Mouse (Mus musculus) gastrocnemius, adult 18-20 months (tissue): ENCODE measurements around the gene Abca1. TPM values are rescaled to one million over a fixed set of nuclear protein-coding genes. Genes with fewer than 3 reads are reported as not detected.

Experiments
- DNase-seq: peaks from one replicate; pipeline ENCODE4 v3.0.0; 2021; ENCODE audit warnings: low spot score
- total RNA-seq, 2 experiments: library from RNA; stranded (reverse); gene quantifications; 2 replicates each; pipeline ENCODE4 v1.2.3; 2021

Gene Abca1
- total RNA-seq, 2 experiments from 2014 or later, result 7.1 to 7.4 TPM

DNA sequence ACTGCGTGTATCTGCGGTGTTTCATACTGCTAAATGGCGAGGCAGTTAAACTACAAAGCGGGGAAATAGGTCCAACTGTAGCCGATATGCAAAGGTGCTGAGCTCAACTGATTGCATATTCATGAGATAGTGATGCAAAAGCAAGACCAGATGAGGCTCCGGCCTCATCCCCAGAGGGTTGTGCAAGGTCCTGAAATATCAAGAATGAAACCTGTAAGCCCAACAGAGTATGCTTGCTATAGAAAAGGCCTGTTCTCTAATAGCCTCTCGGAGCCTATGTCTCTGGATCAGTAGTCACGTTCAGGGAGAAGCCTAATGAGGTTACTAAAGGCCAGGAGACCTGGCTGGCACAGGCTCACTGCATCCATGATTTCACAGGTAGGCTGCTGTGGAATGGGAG, 9.2 kb downstream of the Abca1 start:
- DNase-seq, result no peak

GRCm38 (mm10) chr4:53149644-53150043, 10.1 kb downstream of the Abca1 start:
- no peak for DNase-seq

GRCm38 (mm10) chr4:53148817-53149216, 10.9 kb downstream of the Abca1 start:
- DNase-seq, result no peak

GRCm38 (mm10) chr4:53147454-53147853, 12.2 kb downstream of the Abca1 start:
- DNase-seq, result peak; percentile 40

DNA sequence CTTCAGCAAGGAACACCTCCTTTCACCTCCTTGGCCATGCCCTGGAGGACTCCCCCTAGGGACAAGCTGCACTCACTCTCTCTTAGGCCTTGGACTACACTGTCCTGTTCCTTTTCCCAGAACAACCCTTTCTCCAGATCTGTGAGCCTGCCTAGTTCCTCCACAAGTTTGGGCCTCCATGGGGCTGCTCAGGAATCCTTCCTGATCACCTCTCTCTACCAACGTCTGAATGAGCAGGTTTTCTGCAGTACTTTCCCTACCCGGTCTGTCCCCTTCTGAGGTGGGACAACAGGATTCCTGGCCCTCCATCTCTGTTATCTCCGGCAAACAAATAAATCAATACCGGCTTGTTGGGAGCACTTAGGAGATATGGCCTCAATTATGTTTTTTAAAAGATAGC, 12.6 kb downstream of the Abca1 start:
- no peak for DNase-seq

GRCm38 (mm10) chr4:53146227-53146949, 13.3 kb downstream of the Abca1 start:
- no peak for DNase-seq

DNA sequence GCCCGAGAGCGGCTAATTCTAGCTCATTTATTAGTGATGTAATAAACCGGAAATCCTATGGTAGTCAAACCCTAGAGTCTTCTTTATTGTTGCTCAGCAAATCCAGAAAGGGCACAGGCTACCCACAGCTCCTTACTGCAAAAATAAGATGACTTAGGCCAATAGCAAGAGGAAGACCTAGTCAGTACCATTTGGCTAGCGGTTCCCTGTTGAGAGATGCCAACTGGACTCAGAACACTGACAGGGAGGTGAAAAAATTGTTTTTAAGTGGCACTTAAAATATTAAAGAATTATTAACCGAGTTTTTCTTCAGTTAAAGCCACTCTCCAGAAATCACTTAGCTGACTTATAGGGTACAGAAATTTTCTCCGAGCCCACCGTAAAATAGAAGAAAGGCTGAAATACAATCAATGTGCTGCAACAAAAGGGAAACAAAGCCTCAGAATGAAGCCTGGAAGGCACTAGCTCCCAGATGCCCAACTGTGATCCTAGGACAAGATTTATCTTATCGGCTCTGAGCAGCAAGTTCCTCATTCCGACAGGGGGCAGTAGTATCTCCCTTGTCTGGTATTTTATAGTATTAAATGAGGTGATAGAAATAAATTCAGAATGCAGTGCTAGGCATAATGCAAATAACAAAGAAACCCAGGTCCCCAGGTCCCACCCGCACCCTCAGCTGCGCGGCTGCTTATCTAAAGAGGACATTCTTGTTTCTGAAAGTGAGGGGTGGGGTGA, 14.1 kb downstream of the Abca1 start:
- no peak for DNase-seq

- no peak for DNase-seq
These were observed 15.1 kb downstream of the Abca1 start for GRCm38 (mm10) chr4:53144571-53144970.

- no peak for DNase-seq
These were observed 15.7 kb downstream of the Abca1 start for GRCm38 (mm10) chr4:53144021-53144420.

- DNase-seq, result no peak
These were observed 19.0 kb downstream of the Abca1 start for GRCm38 (mm10) chr4:53140678-53141077.

DNA sequence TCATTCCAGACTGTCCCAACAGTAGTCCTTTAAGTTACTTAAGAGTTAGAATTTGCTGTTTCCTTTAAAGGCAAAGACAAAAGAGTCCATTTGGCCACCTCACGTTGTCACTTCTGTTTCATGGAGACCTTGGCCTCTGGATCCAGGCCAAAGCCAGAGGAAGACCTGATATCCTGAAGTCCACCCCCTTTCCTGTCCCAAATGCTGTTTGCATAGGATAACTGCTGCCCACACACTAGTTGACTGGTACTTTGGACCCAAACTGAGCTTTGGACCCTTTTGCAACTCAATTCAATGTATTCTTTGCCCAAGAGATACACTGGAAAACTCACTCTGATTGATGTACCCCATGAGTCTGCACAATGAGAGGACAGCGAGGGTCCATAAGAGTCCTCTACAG, 20.2 kb downstream of the Abca1 start:
- no peak for DNase-seq

- no peak for DNase-seq
These were observed 20.7 kb downstream of the Abca1 start for GRCm38 (mm10) chr4:53138974-53139373.

- DNase-seq, result no peak
These were observed 22.6 kb downstream of the Abca1 start for GRCm38 (mm10) chr4:53137087-53137486.

- DNase-seq, result no peak
These were observed 24.9 kb downstream of the Abca1 start for GRCm38 (mm10) chr4:53134816-53135215.

- DNase-seq, result no peak
These were observed 25.7 kb downstream of the Abca1 start for GRCm38 (mm10) chr4:53133995-53134394.

DNA sequence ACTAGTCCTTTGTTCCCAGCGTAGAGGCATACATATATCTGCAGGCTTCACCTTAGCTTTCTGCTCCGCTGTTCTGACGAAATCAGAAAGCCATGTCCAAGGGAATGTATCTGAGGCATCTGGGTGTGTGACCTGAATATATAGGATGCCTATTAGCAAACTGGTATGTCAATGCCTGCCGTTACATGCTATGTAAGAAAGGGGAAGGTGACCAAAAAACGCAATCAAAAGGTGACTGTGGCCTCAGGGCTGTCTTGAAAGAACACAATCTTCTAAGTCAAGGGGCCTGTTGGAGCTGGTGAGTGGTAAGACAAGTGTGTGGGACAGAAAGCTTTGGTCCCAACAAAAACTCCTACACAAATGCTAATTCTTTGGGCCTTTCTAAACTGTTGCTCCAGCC, 28.2 kb downstream of the Abca1 start:
- no peak for DNase-seq

DNA sequence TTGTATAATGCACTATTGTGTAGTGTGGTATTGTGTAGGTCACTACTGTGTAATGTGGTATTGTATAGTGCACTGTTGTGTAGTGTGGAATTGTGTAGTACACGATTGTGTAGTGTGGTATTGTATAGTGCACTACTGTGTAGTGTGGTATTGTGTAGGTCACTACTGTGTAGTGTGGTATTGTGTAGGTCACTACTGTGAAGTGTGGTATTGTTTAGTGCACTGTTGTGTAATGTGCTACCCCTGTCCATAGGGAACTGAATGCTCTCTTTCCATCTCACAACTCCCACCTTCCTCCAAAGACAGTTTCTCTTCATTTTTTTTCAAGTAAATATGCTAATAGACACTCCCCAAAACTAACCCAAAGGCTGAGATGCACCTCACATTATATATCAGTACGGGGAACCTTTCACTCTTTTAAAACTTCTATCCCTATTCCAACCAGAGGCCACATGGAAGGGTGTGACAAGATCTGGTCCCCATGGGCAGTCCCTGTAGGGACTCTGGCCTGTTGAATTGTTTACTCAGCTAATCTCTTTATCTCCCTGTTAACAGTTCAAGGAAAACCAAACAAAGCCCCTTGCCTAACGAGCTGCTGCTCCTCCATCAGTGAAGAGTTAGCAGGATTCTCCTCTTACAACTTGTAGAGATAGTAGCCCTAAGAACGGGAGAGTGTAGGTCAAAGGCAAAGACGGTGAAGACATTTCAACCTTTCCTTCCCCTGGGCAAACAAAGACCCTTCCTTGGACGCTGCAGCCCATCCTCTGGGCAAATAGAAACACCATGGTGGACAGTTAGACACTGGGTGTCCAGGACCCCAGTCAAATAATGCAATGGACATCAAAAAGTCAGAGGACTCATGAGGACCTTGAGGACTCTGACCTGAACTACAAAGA, 28.8 kb downstream of the Abca1 start:
- no peak for DNase-seq

DNA sequence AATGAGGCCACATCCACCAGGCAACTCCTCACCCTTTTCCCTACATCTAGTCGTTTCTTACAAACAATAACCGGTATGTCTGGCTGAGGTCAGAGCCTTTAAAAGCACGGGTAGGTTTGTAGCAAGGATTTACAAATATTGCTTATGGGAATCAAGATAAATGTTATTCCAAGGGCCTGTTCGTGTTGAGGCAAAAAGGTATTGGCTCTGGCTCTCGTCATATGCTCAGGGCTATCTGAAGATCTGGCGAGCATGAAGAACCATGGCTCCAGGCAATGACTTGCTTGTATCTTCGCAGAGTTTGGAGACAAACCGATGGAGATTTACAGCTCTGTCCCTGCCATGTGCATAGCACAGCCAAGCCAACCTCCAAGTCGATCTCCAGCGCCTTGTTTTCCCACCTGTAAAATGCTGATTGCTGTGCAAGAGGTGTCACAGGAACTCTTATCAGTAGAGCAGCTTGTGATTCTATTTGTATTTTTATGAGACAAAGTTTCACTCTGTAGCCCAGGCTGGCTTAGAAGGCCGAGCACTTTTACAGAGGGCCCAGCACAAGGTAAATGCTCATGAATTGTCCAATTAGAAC, 29.9 kb downstream of the Abca1 start:
- no peak for DNase-seq

DNA sequence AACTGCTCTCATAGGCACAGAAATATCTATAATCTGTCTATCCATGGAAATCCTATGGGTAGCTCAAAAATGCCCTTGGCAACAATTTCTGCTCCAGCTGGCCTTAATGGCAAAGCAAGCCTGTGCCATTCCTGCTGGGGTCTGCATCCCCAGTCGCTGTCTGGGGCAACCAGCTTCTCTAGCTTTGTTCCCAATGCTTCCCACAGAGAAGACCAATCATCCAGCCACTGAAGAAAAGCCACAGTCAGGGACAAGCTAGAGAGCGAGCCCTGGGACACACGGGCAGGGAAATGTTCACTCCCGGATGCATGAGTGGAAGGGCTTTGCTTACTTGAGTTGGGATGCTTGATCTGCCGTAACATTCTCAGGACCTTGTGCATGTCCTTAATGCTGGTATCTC, 32.4 kb downstream of the Abca1 start:
- no peak for DNase-seq

DNA sequence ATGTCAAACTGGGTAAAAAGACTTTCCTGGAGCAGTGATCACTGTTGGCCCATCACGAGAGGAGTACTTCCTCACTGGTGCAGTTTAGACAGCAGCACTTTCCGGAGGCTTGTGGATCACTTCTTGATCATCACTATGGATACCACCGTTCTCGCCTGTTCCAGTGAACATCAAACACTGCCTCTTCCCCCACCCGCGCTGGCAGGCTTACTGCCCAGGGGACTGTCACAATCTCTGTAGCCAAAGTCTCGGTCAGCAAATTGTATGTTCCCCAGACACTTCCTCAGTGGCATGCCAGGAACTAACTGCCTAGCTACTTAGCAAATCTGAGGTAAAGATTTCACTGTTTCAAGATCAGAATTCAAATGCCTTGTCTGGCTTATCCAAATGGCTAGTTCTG, 32.9 kb downstream of the Abca1 start:
- DNase-seq, result no peak

GRCm38 (mm10) chr4:53124837-53125490, 34.7 kb downstream of the Abca1 start:
- DNase-seq, result peak; percentile 57
